Mouse (Mus musculus): ENCODE measurements at regions not wholly inside any gene's neighbourhood (a gene's known extent, or its start where the extent isn't known, plus 50 kb on each side); places are given as distances from the start of the nearest gene placed in this dataset.

DNA sequence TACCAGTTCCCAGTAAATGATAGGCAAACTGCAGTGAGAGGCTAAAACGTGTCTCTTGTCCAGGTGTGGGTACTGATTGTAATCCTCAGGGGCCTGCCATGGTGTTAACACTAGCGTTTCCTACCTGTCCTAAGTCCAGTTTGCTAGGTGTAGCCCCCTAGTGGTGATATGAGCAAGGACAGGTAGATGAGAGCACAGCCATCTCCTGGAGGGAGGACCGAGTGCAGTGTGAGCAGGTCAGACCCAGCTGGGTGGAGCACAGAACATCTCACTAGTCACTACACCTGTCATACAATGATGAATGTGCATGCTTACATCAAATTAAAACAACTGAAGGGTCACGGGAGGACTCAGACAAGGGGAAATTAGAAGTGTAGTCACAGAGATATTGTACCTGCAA lies 273.6 kb downstream of the Cd47 start:
- 0 out of 2 replicates have a peak, but pooled peaks have one; percentile 34 for ATAC-seq (replicated peaks; ENCODE audit: low FRiP score, poor library complexity, severe bottlenecking)

DNA sequence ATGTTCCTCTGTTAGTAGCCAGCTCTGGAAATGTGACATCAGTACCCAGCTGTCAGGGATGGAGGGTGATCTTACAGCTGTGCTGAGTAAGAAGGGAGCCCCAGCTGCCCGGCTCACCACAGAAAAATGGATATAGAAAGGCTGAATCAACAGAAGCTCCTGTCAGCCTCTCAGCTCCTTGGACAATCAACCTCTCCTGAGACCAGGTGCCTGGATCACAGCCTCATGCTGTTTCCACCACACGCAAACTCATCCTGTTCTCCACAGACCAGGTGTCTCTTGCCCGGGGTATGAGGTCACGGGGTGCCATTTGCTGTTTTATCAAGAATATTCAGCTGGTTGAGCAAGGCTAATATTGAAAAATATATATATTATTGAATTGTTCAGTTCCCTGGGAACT lies 275.3 kb downstream of the Cd47 start:
- ATAC-seq (replicated peaks; ENCODE audit: low FRiP score, poor library complexity, severe bottlenecking), result no peak

DNA sequence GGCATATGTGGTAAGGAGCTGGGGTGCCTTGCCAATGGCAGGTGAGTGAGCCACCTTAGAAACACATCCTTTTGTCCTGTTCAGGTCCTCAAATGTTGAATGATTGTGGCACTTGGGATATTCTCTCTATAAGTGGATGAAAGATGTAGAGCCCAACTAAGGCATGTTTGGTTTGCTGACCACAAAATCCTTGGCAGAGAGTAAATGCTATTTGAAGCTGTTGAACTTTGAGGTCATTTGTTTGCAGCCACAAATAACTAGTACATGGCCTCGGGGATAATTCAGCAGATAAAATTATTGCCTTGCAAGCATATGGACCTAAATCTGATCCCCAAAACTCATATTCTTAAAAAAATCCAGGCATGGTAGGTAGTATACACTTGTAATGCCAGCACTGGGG lies 281.2 kb downstream of the Cd47 start:
- ATAC-seq (replicated peaks; ENCODE audit: low FRiP score, poor library complexity, severe bottlenecking), result no peak

DNA sequence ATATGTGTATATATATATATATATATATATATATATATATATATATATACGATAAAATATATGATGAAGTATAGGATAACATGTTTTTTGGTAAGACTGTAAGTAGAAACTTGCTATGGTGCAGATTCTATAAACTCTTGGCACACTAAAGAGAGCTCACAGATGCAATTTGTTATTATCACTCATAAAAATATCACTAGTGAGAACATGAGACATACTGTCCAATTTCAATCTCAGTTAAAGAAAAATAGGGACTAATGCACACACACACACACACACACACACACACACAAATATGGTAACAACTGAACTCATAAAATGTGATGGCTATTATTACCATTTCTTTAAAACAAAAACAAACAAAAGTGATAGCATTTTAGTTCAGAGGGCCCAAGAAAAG lies 292.0 kb downstream of the Cd47 start:
- no peak for ATAC-seq (replicated peaks; ENCODE audit: low FRiP score, poor library complexity, severe bottlenecking)

DNA sequence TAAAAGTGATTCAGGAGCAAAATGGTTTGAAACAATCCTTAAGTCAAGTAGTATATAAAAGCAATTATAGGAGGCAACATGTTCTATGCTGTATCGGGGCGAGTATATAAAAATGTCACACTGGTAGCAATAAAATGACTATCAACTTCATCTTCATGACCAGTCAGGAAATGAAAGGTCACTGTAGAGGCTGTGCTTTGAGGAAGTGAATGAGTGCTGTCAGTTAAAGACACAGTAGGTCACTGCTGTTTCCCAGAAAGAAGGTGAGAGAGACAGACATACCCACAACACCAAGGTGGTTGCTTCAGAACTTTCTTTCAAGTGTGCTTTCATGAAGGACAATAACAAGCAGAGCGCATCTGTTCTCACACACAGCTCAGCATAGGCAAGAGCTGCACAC lies 292.4 kb downstream of the Cd47 start:
- no peak for ATAC-seq (replicated peaks; ENCODE audit: low FRiP score, poor library complexity, severe bottlenecking)

DNA sequence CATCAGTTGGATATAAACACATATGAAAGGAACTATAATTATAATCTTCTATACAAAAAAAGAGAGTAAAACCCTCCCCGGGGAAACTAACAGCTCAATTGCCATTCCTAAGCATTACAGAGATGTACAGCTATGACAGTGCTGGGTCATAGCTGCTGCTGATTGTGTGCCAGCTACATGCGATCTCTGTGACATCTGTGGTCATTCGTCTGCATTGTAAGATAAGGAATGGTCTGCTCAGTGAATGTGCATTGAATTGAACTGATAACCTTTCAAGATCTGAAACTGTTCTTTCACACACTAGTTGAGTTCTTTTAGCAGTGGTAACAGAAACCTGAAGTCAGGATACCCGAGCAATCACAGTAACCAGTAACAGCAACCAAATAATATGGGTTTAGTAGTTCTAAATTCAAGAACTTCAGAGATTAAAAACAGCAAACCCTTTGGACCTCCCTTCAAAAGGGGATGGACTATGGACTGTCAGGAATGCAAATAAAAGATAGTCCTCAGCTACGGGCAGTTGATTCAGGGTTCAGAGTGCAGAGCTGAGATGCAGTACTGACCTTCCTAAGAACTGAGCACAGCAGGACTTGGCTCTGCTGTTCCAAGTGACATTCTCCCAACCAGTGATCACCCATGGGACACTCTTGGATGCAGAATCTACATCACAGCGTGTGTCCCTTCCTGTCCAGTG lies 295.7 kb downstream of the Cd47 start:
- no peak for ATAC-seq (replicated peaks; ENCODE audit: low FRiP score, poor library complexity, severe bottlenecking)

DNA sequence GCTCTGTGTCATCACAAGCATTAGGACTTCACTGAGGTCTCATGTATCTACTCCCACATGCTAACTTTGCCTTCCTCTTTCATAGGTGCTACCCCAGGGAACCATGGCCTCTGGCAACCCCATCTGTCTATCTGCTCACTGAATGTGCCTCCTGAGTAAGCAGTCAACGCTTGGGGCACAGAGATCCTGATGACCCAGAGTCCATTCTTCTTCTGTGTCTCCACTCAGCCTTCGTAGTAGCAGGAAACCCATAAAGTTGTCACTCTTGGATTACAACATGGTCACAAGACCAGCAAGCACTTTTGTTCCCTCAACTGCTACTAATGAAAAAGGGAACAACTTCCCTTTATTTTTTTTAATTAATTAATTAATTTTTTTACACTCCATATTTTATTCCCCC lies 296.2 kb downstream of the Cd47 start:
- no peak for ATAC-seq (replicated peaks; ENCODE audit: low FRiP score, poor library complexity, severe bottlenecking)

DNA sequence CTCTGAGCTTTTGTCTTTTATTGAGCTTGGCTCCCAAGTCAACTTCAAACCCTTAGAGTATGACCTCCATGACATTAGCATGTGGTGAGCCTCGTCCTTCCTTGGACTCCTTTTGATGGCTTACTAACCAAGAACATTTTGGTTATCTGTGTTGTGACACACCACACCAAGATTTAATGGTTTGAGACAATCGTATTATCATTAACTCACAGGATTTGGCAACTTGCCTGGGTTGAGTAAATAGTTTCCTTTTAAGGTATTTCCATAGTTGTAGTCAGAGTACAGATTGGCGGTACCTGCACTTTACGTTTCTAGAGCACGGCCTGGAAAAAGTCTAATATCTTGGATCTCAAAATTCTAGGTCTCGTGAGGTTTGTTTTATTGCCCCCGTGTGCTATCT lies 303.0 kb downstream of the Cd47 start:
- no peak for ATAC-seq (replicated peaks; ENCODE audit: low FRiP score, poor library complexity, severe bottlenecking)

DNA sequence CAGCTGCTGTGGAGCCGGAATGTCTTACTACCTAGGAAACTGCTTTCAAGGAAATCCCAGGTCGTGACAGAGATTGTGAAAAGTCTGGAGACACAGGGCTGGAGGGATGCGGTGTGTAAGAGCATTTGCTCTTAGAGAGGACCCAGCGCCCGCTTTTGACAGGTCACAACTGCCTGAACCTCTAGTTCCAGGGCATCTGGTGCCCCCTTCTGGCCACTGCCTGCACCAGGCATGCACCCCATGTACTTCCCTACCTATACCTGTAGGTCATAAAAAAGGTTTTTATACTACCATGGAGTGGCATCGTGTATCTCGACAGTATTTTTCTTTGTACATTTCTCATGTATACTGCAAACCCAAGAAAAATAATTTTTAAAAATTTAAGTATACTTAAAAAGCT lies 314.0 kb downstream of the Bbx start:
- ATAC-seq (replicated peaks; ENCODE audit: low FRiP score, poor library complexity, severe bottlenecking), result no peak

DNA sequence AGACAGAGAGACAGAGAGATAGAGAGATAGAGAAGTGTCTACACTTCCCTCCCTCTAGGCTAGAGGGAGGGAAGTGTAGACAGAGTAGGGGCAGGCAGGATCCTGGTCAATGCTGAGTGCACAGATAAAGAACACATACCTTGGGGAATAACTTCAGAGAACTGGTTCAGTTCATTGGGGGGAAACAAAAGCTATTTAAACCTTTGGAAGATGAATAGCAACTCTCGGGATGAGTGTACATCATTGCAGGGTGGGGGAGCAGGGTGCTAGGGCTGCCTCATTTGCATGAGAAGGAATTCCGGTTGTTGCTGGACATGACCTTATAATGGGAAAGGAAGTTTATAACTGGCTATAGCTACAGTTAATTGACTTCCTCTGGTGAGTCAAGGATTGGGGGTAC lies 309.7 kb downstream of the Bbx start:
- ATAC-seq (replicated peaks; ENCODE audit: low FRiP score, poor library complexity, severe bottlenecking), result no peak

DNA sequence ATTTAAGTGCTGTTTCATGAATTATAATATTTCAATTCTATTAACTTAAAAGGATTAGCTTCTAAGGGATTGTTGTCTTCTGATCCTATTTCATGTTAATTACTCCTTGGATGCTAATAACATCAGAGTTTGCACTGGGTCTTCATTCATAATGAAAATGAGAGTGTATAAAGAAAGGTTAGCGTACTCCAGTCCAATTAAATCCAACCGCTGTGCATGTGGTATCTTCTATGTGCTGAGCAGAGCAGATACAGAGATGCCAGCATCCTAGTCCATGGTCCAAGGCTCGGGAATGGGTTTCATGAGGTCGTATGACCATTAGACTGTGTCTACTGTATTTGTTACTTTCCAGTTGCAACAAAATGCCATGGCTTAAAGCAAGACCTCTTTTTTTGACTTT lies 307.5 kb downstream of the Bbx start:
- no peak for ATAC-seq (replicated peaks; ENCODE audit: low FRiP score, poor library complexity, severe bottlenecking)

DNA sequence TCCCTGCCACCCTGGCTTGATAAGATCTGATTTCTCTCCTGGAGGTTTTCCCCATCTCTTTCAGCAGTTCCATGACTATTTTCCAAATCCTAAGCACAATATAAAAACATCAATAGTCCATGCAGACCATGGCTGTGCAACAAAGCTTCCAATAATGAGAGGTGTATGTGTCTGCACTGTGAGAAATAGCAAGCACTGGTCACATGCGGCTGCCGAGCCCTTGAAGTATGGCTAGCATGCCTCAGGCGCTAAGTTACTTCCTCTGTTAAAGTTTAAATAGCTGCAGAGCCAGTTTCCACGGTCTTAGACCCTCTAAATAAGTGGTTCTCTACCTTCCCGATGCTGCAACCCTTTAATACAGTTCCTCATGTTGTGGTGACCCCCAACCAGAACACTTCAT lies 306.6 kb downstream of the Bbx start:
- ATAC-seq (replicated peaks; ENCODE audit: low FRiP score, poor library complexity, severe bottlenecking), result no peak

DNA sequence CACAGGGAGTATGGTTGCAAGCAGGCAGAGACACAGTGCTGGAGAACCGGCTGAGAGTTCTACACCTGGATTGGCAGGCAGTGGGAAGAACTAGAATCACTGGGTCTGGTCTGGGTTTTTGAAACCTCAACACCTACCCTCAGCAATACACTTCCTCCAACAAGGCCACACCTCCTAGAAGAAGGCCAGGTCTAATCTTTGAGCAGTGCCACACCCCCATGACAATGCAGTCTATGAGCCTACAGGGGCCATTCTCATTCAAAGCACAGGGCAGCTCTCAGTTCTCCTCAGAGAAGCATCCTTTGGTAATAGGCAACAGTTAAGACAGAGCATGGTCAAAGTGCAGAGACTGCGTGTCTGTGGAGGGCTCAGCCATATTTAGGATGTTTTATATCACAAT lies 300.8 kb downstream of the Bbx start:
- no peak for ATAC-seq (replicated peaks; ENCODE audit: low FRiP score, poor library complexity, severe bottlenecking)

All from erythroid progenitor cell, adult 5-6 weeks (primary cell).